ENCODE assay signal across 11 mouse cellular contexts in the genomic region with DNA sequence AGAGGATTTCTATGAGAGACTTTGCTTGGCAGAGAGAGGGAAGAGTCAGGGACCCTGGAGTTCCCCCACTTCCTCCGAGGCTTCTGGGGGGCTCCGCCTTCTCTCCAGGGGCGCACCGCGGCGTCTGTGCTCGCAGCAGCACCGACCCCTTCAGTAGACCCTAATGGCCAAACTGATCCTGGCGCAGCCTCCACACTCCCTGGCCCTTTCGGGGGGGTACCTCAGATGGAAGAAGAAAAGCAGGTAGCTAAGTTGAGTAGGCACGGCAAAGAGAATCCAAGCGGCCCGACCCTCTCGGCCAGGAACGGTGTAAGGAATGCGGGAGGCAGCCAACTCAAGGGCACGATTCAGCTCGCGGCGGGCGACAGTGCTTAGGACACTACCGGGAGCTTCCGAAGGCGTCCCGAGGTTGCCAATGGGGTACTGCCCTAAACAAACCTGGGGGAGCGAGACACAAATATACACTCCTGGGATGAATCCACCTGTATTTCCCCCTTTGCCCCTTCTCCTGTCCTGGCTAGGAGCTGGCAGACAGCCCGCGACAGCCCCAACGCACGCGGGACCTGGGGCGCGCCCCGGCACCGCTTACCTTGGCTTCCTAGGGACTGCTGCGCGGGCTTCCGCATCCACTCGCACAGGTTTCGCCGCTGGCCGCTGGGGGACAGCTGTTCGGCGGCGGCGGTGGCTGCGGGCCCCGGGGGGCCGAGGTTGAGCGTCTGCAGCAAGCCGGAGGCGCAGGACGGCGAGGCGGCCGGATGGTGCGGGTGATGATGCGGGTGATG. TPM values are rescaled to one million over a fixed set of nuclear protein-coding genes. Genes with fewer than 3 reads are reported as not detected.
A peak's percentile ranks its signal among the peaks of the same experiment; 100 is the strongest.
DNase-seq lines count a peak whose midpoint lies in the region; ATAC-seq and TF ChIP-seq lines count a peak whose summit lies in the region.
"Had no signal": no experiment of that assay in that cellular context is flagged by ENCODE, and none has a peak within 500 bp of the region (broad histone marks: within the 10 kb centered on the region; RNA-seq: fewer than 3 reads in every experiment).

No protein-coding gene starts in this region.

- peak overlapping the region; percentile 11 for H3K4me3 ChIP-seq in heart, postnatal 0 days (ENCODE audit: low read depth, low read length)
- H3K4me3 ChIP-seq in hindbrain, embryonic 15.5 days = 0 out of 2 replicates have a peak overlapping the region, but pooled peaks have one; percentile 5
- peak overlapping the region; percentile 8; the same call in 1 of the 2 replicates for H3K4me3 ChIP-seq in midbrain, embryonic 13.5 days (replicated peaks)

- no peak for ATAC-seq in heart, postnatal 0 days (ENCODE audit: insufficient read depth, low read depth)
- no peak for ATAC-seq in hindbrain, embryonic 15.5 days (ENCODE audit: low FRiP score, low read depth)
- no peak for ATAC-seq in midbrain, embryonic 13.5 days
- no peak for ATAC-seq in monocyte, adult 5-6 weeks (replicated peaks; ENCODE audit: insufficient number of reproducible peaks, low FRiP score, low TSS enrichment, poor library complexity, severe bottlenecking)

- H3K9me3 ChIP-seq in heart, postnatal 0 days (replicated peaks; ENCODE audit: control insufficient read depth, low read length) = no peaks in the 10 kb centered on the region
- H3K9me3 ChIP-seq in hindbrain, embryonic 15.5 days = no peaks in the 10 kb centered on the region
- no peaks in the 10 kb centered on the region for H3K9me3 ChIP-seq in midbrain, embryonic 13.5 days

- no peak for TF ChIP-seq EP300 in heart, postnatal 0 days (IDR thresholded peaks at IDR 0.05; ENCODE audit: low read depth)

- WGBS in heart, postnatal 0 days = under 1% methylated on average over 58 of the region's 58 CpGs
- WGBS in hindbrain, embryonic 15.5 days = under 1% methylated on average over 58 of the region's 58 CpGs
- under 1% methylated on average over 58 of the region's 58 CpGs for WGBS in midbrain, embryonic 13.5 days

- peaks cover 100% of the 10 kb centered on the region for H3K27me3 ChIP-seq in heart, postnatal 0 days (ENCODE audit: control insufficient read depth, insufficient read depth, low read length)
- H3K27me3 ChIP-seq in hindbrain, embryonic 15.5 days = peaks cover 98% of the 10 kb centered on the region
- H3K27me3 ChIP-seq in midbrain, embryonic 13.5 days = peaks cover 100% of the 10 kb centered on the region

- H3K9ac ChIP-seq in heart, postnatal 0 days (replicated peaks; ENCODE audit: low read depth, low read length) = no peak overlapping the region
- no peak overlapping the region for H3K9ac ChIP-seq in hindbrain, embryonic 15.5 days
- no peak overlapping the region for H3K9ac ChIP-seq in midbrain, embryonic 13.5 days (replicated peaks)

- H3K36me3 ChIP-seq in heart, postnatal 0 days (replicated peaks; ENCODE audit: control insufficient read depth, insufficient read depth, low read length) = no peaks in the 10 kb centered on the region
- no peaks in the 10 kb centered on the region for H3K36me3 ChIP-seq in hindbrain, embryonic 15.5 days
- no peaks in the 10 kb centered on the region for H3K36me3 ChIP-seq in midbrain, embryonic 13.5 days

- no peak for TF ChIP-seq CTCF in heart, postnatal 0 days (IDR thresholded peaks at IDR 0.05; ENCODE audit: low read depth)

- H3K4me1 ChIP-seq in heart, postnatal 0 days (ENCODE audit: control insufficient read depth, insufficient read depth) = no peaks in the 10 kb centered on the region
- H3K4me1 ChIP-seq in hindbrain, embryonic 15.5 days (replicated peaks) = peaks cover 12% of the 10 kb centered on the region
- peaks cover 22% of the 10 kb centered on the region for H3K4me1 ChIP-seq in midbrain, embryonic 13.5 days (replicated peaks)

- no peak overlapping the region for H3K4me2 ChIP-seq in heart, postnatal 0 days (ENCODE audit: low read depth, low read length)
- H3K4me2 ChIP-seq in hindbrain, embryonic 15.5 days = no peak overlapping the region
- no peak overlapping the region for H3K4me2 ChIP-seq in midbrain, embryonic 13.5 days (replicated peaks)

- H3K27ac ChIP-seq in heart, postnatal 0 days (ENCODE audit: low read depth) = no peak overlapping the region
- H3K27ac ChIP-seq in hindbrain, embryonic 15.5 days (replicated peaks) = no peak overlapping the region
- no peak overlapping the region for H3K27ac ChIP-seq in midbrain, embryonic 13.5 days

- DNase-seq in heart, postnatal 0 days (ENCODE audit: low spot score) = no peak
- no peak for DNase-seq in heart, adult 11 months
- DNase-seq in R1 (ENCODE audit: low read depth, low spot score) = peak; percentile 57
- no peak for DNase-seq in layer of hippocampus, adult 9-10 months (ENCODE audit: low spot score)
- no peak for DNase-seq in adrenal gland, postnatal 4 days (ENCODE audit: low spot score in 2 of 2)

RNA-seq across cellular contexts. Expression of gene Cdx2, which starts 1.0 kb away (rescaled TPM):
- not detected in 2 replicates for total RNA-seq in heart, postnatal 0 days (2014; rRNA removed; ENCODE audit: low replicate concordance)
- polyA plus RNA-seq in heart, postnatal 0 days (2015; fragmentation: Nextera tagmentation; extraction: Ambion mirVana) = not detected in 2 replicates
- not detected in 2 replicates for polyA plus RNA-seq in hindbrain, embryonic 15.5 days (2015; fragmentation: Nextera tagmentation; extraction: Ambion mirVana)
- polyA plus RNA-seq in midbrain, embryonic 13.5 days (2015; fragmentation: Nextera tagmentation; extraction: Ambion mirVana) = not detected in 2 replicates
- total RNA-seq in monocyte, adult 5-6 weeks (2017) = not detected in 3 replicates
- total RNA-seq in adrenal gland, postnatal 4 days (2021) = not detected
- total RNA-seq: left cerebral cortex, postnatal 14 days; neutrophil, adult 5-6 weeks had no signal
- polyA plus RNA-seq: embryonic facial prominence, embryonic 11.5 days had no signal

RNA-seq across cellular contexts. Expression of gene Urad, which starts 16.2 kb away (rescaled TPM):
- total RNA-seq in heart, postnatal 0 days (2014; rRNA removed; ENCODE audit: low replicate concordance) = not detected in 2 replicates
- not detected in 2 replicates for polyA plus RNA-seq in heart, postnatal 0 days (2015; fragmentation: Nextera tagmentation; extraction: Ambion mirVana)
- polyA plus RNA-seq in hindbrain, embryonic 15.5 days (2015; fragmentation: Nextera tagmentation; extraction: Ambion mirVana) = not detected in 2 replicates
- polyA plus RNA-seq in midbrain, embryonic 13.5 days (2015; fragmentation: Nextera tagmentation; extraction: Ambion mirVana) = not detected in 2 replicates
- total RNA-seq in monocyte, adult 5-6 weeks (2017) = not detected in 3 replicates
- 1 to 10 TPM; 1.1 to 7.2 TPM for total RNA-seq in adrenal gland, postnatal 4 days (2021)
- total RNA-seq: left cerebral cortex, postnatal 14 days; neutrophil, adult 5-6 weeks had no signal
- polyA plus RNA-seq: embryonic facial prominence, embryonic 11.5 days had no signal

RNA-seq across cellular contexts. Expression of gene Pdx1, which starts 36.3 kb away (rescaled TPM):
- not detected in 2 replicates for total RNA-seq in heart, postnatal 0 days (2014; rRNA removed; ENCODE audit: low replicate concordance)
- not detected in 2 replicates for polyA plus RNA-seq in heart, postnatal 0 days (2015; fragmentation: Nextera tagmentation; extraction: Ambion mirVana)
- polyA plus RNA-seq in hindbrain, embryonic 15.5 days (2015; fragmentation: Nextera tagmentation; extraction: Ambion mirVana) = not detected in 2 replicates
- polyA plus RNA-seq in midbrain, embryonic 13.5 days (2015; fragmentation: Nextera tagmentation; extraction: Ambion mirVana) = not detected in 2 replicates
- total RNA-seq in monocyte, adult 5-6 weeks (2017) = not detected in 3 replicates
- total RNA-seq in adrenal gland, postnatal 4 days (2021) = 1 to 10 TPM in 1 of 2 experiments, not detected in 1; 1.8 TPM
- total RNA-seq: left cerebral cortex, postnatal 14 days; neutrophil, adult 5-6 weeks had no signal
- polyA plus RNA-seq: embryonic facial prominence, embryonic 11.5 days had no signal
